Mouse (Mus musculus) CH12.LX (cell line): ENCODE measurements around the gene Arhgef19. TPM values are rescaled to one million over a fixed set of nuclear protein-coding genes. Genes with fewer than 3 reads are reported as not detected.

ENCODE experiments used
- DNase-seq: peaks from one replicate; pipeline ENCODE4 v3.0.0-alpha.2; 2013; ENCODE audit errors: extremely low read depth
- H3K27ac ChIP-seq: 2 replicates; pipeline ENCODE4 v1.5.1; 2012; ENCODE audit warnings: low read depth, mild to moderate bottlenecking, control low read depth, moderate library complexity; ENCODE audit not compliant: insufficient read depth
- H3K27me3 ChIP-seq: replicated peaks from 2 replicates; pipeline ENCODE3; 2012; ENCODE audit warnings: inconsistent platforms
- H3K36me3 ChIP-seq, 2 experiments: replicated peaks in 1 of 2; 2 replicates each; pipeline versions ENCODE3 to v1.6.1; 2012; ENCODE audit warnings: inconsistent platforms in 1 of 2, low read length in 1 of 2, mild to moderate bottlenecking in 1 of 2, mixed read lengths in 1 of 2, moderate library complexity in 1 of 2; ENCODE audit not compliant: control insufficient read depth in 1 of 2, insufficient read depth in 1 of 2
- H3K4me1 ChIP-seq, 2 experiments: 2 replicates each; pipeline ENCODE4 v1.6.1; 2012; ENCODE audit warnings: inconsistent platforms in 1 of 2, moderate library complexity in 1 of 2; ENCODE audit not compliant: insufficient read depth in 2 of 2, control insufficient read depth in 1 of 2
- H3K4me2 ChIP-seq: 2 replicates; pipeline ENCODE4 v1.6.1; 2012; ENCODE audit warnings: low read depth, mild to moderate bottlenecking, control low read depth; ENCODE audit not compliant: poor library complexity, insufficient read depth, severe bottlenecking
- H3K4me3 ChIP-seq, 3 experiments: fragments of 150-350 bp in 1 of 3; sonication (generic) in 1 of 3; replicated peaks in 1 of 3; 2 replicates each; pipeline versions ENCODE3 to v1.5.1; 2011 to 2012; ENCODE audit warnings: low read depth in 2 of 3, low read length in 2 of 3, mild to moderate bottlenecking in 2 of 3, moderate library complexity in 2 of 3, control low read depth in 1 of 3, improper control_type of control experiment in 1 of 3, inconsistent platforms in 1 of 3, mixed read lengths in 1 of 3; ENCODE audit not compliant: poor library complexity in 1 of 3
- H3K79me2 ChIP-seq: replicated peaks from 2 replicates; pipeline ENCODE4 v1.6.1; 2012; ENCODE audit warnings: mild to moderate bottlenecking, moderate library complexity; ENCODE audit not compliant: control insufficient read depth, poor library complexity, insufficient read depth, severe bottlenecking; ENCODE audit errors: extremely low read depth
- H3K9ac ChIP-seq: 2 replicates; pipeline ENCODE4 v1.6.1; 2012; ENCODE audit warnings: low read depth, mild to moderate bottlenecking, control low read depth, moderate library complexity; ENCODE audit not compliant: insufficient read depth
- H3K9me3 ChIP-seq: replicated peaks from 2 replicates; pipeline ENCODE3; 2012; ENCODE audit warnings: low read length, inconsistent platforms, mixed read lengths
- BHLHE40 ChIP-seq: IDR thresholded peaks from 2 replicates; pipeline ENCODE4 v1.6.1; 2011; ENCODE audit warnings: mild to moderate bottlenecking, low read depth, low read length, improper control_type of control experiment
- CTCF ChIP-seq, 2 experiments: IDR thresholded peaks in 1 of 2; conservative IDR thresholded peaks in 1 of 2; 2 replicates each; pipeline ENCODE4 v1.5.1; 2011 to 2012; ENCODE audit warnings: low read depth in 2 of 2, low read length in 2 of 2, improper control_type of control experiment in 1 of 2, inconsistent platforms in 1 of 2, mild to moderate bottlenecking in 1 of 2, moderate library complexity in 1 of 2
- E2F4 ChIP-seq: IDR thresholded peaks from 2 replicates; pipeline ENCODE4 v1.6.1; 2011; ENCODE audit warnings: low read depth, low read length, improper control_type of control experiment; ENCODE audit not compliant: insufficient replicate concordance
- ELF1 ChIP-seq: IDR thresholded peaks from 2 replicates; pipeline ENCODE4 v1.6.1; 2014; ENCODE audit warnings: low read depth, mild to moderate bottlenecking, inconsistent platforms, low read length, improper control_type of control experiment
- EP300 ChIP-seq: IDR thresholded peaks from 2 replicates; pipeline ENCODE4 v1.6.1; 2011; ENCODE audit warnings: low read length, improper control_type of control experiment
- ETS1 ChIP-seq: conservative IDR thresholded peaks from 2 replicates; pipeline ENCODE4 v1.6.1; 2012; ENCODE audit warnings: low read depth, mild to moderate bottlenecking, inconsistent platforms, low read length, improper control_type of control experiment, moderate library complexity
- GABPA ChIP-seq: IDR thresholded peaks from 2 replicates; pipeline ENCODE4 v1.6.1; 2012; ENCODE audit warnings: low read depth, low read length, improper control_type of control experiment, inconsistent platforms; ENCODE audit not compliant: insufficient replicate concordance
- JUN ChIP-seq: IDR thresholded peaks from 2 replicates; pipeline ENCODE4 v1.6.1; 2011; ENCODE audit warnings: low read depth, mild to moderate bottlenecking, low read length, improper control_type of control experiment, moderate library complexity; ENCODE audit not compliant: insufficient read depth
- KAT2A ChIP-seq: IDR thresholded peaks from 2 replicates; pipeline ENCODE4 v1.6.1; 2012; ENCODE audit warnings: low read length, improper control_type of control experiment, inconsistent platforms; ENCODE audit not compliant: insufficient replicate concordance
- MAFK ChIP-seq: IDR thresholded peaks from 2 replicates; pipeline ENCODE4 v1.6.1; 2011; ENCODE audit warnings: low read length, improper control_type of control experiment; ENCODE audit not compliant: insufficient replicate concordance
- MEF2A ChIP-seq: IDR thresholded peaks from 2 replicates; pipeline ENCODE4 v1.6.1; 2014; ENCODE audit warnings: low read depth, mild to moderate bottlenecking, inconsistent platforms, low read length, improper control_type of control experiment, borderline replicate concordance
- MYC ChIP-seq: IDR thresholded peaks from 2 replicates; pipeline ENCODE4 v1.6.1; 2011; ENCODE audit warnings: low read depth, mild to moderate bottlenecking, improper control_type of control experiment, low read length
- NELFE ChIP-seq: IDR thresholded peaks from 2 replicates; pipeline ENCODE4 v1.6.1; 2011; ENCODE audit warnings: low read depth, low read length, improper control_type of control experiment
- NRF1 ChIP-seq: IDR thresholded peaks from 2 replicates; pipeline ENCODE4 v1.6.1; 2014; ENCODE audit warnings: low read depth, mild to moderate bottlenecking, inconsistent platforms, low read length, improper control_type of control experiment, moderate library complexity
- POLR2A ChIP-seq: IDR thresholded peaks from 2 replicates; pipeline ENCODE4 v1.6.1; 2011; ENCODE audit warnings: low read depth, mild to moderate bottlenecking, improper control_type of control experiment, low read length
- POLR2AphosphoS2 ChIP-seq: IDR thresholded peaks from 2 replicates; pipeline ENCODE4 v1.6.1; 2011; ENCODE audit warnings: low read depth, low read length, improper control_type of control experiment
- RAD21 ChIP-seq: IDR thresholded peaks from 2 replicates; pipeline ENCODE4 v1.6.1; 2011; ENCODE audit warnings: low read depth, mild to moderate bottlenecking, low read length, improper control_type of control experiment, moderate library complexity
- UBTF ChIP-seq: IDR thresholded peaks from 2 replicates; pipeline ENCODE4 v1.6.1; 2012; ENCODE audit warnings: low read depth, mild to moderate bottlenecking, inconsistent platforms, low read length, improper control_type of control experiment, moderate library complexity
- ZKSCAN1 ChIP-seq: IDR thresholded peaks from 2 replicates; pipeline ENCODE4 v1.6.1; 2012; ENCODE audit warnings: low read depth, inconsistent platforms, low read length, improper control_type of control experiment, borderline replicate concordance
- ZMIZ1 ChIP-seq: IDR thresholded peaks from 2 replicates; pipeline ENCODE4 v1.6.1; 2012; ENCODE audit warnings: low read depth, mild to moderate bottlenecking, inconsistent platforms, low read length, improper control_type of control experiment
- dilution Hi-C: fragments of 300-500 bp; cut with MboI; formaldehyde crosslinking; loops from 2 replicates; pipeline ENCODE4 v1.14.3; 2020; ENCODE audit warnings: low sequenced_read_pairs; ENCODE audit not compliant: extremely low pct_unique_long_range_greater_than_20kb, extremely low pct_ligation_motif_present
- in situ Hi-C: fragments of 300-500 bp; cut with MboI; formaldehyde crosslinking; loops from 3 replicates; pipeline ENCODE4 v1.14.3; 2019; ENCODE audit warnings: low sequenced_read_pairs, low pct_ligation_motif_present, low pct_unique_long_range_greater_than_20kb, mixed read lengths
- polyA plus RNA-seq: library from polyadenylated mRNA; unstranded; fragments of >175 nt; gene quantifications from 2 replicates; pipeline ENCODE4 v1.2.1, GENCODE M21; 2012; ENCODE audit warnings: low read depth; ENCODE audit not compliant: insufficient read length
- total RNA-seq, 2 experiments: library from RNA; depleted of rRNA; stranded (reverse); fragments of 300-350 nt in 1 of 2; fragments of >200 nt in 1 of 2; gene quantifications; 2 replicates each; pipeline ENCODE4 v1.2.3; 2012 to 2014

Arhgef19 gene
- total and polyA plus RNA-seq, 3 experiments: 0.19 to 0.21 TPM; not detected in 1

DNA sequence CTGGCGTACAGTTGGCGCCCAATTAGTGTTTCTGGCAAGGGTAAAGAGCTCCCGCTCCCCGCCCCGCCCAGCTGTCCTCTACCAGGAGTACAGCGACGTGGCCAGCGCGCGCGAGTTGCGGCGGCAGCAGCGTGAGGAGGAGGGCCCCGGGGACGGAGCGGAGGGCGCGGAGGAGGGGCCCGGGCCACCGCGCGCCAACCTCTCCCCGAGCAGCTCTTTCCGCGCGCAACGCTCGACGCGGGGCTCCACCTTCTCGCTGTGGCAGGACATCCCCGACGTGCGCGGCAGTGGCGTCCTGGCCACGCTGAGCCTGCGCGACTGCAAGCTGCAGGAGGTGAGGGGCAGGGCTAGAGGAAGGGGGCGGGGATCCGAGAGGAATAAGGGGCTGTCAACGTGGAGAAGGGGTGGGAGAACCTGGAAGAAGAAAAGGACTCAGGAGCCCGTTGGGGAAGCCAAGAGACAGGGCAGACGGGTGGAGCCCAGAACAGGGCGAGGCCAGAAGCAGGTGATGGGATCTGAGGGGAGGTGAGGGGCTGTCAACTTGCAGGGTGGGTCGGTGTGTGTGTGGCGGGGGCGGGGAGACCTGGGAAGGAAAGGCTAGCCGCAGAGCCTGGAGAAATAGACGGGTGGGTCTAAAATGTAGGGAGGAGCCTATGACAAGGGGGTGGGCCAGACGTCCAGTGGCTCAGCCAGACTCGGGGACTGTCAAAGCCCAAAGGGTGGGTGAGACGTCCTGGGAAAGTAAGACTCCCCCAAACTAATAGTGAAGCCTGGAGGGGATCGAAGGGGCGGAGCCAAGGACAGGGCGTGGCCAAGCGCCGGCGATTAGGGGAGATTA, 8.7 kb downstream of the Arhgef19 start:
- peaks cover 13 to 17% of the 10 kb centered on the region in 2 experiments for H3K4me1 ChIP-seq
- 0 out of 2 replicates have a peak, but pooled peaks have one; percentile 21 for TF ChIP-seq NRF1
- TF ChIP-seq ETS1: no peak
- H3K27me3 ChIP-seq: peaks cover 92% of the 10 kb centered on the region
- no peak overlapping the region for H3K27ac ChIP-seq
- H3K79me2 ChIP-seq: no peaks in the 10 kb centered on the region
- in situ Hi-C loops (no loop called here), dilution Hi-C loops (no loop called here)
- H3K9ac ChIP-seq: no peak overlapping the region
- H3K9me3 ChIP-seq: peaks cover 10% of the 10 kb centered on the region
- no peak for DNase-seq
- H3K4me3 ChIP-seq: no peak overlapping the region
- no peaks in the 10 kb centered on the region for H3K36me3 ChIP-seq
- H3K4me2 ChIP-seq: no peak overlapping the region

DNA sequence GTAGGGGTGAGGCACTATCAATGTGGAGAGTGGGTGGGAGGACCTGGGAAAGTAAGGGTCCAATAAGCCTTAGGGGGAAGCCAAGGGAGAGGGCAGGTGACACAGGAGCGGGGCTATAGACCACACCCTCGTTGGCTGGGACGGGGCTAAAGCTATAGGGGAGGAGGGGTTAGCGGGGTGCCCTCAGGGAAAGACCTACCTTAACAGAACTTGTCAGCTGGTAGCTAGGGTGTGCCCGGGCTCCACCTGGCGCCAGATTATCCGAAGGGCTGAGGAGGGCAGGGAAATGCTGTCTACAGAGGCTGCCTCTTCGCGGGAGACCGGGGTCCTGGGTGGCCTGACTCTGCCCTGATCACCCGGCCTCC, 9.3 kb downstream of the Arhgef19 start:
- Histone ChIP-seq H3K79me2 (no peaks in the 10 kb centered on the region), H3K4me1 (peaks cover 13 to 17% of the 10 kb centered on the region in 2 experiments), H3K4me3 (no peak overlapping the region), H3K27ac (no peak overlapping the region), H3K9ac (no peak overlapping the region), H3K9me3 (peaks cover 10% of the 10 kb centered on the region), H3K4me2 (no peak overlapping the region), H3K27me3 (peaks cover 90% of the 10 kb centered on the region), H3K36me3 (no peaks in the 10 kb centered on the region)
- no peak for TF ChIP-seq NELFE
- TF ChIP-seq BHLHE40: no peak
- no peak for TF ChIP-seq POLR2AphosphoS2
- TF ChIP-seq POLR2A: no peak
- no peak for TF ChIP-seq MYC
- no peak for TF ChIP-seq ETS1
- no peak for TF ChIP-seq E2F4
- no peak for TF ChIP-seq MAFK
- no peak for TF ChIP-seq ZMIZ1
- TF ChIP-seq EP300: no peak
- no peak for TF ChIP-seq CTCF (conservative IDR thresholded peaks at IDR 0.05 in 1 of 2, IDR thresholded peaks at IDR 0.05 in 1 of 2; ENCODE audit: low read depth in 2 of 2, low read length in 2 of 2)
- no peak for TF ChIP-seq KAT2A
- no peak for TF ChIP-seq JUN
- no peak for TF ChIP-seq ELF1
- TF ChIP-seq MEF2A: no peak
- no peak for TF ChIP-seq RAD21
- TF ChIP-seq GABPA: no peak
- TF ChIP-seq UBTF: no peak
- TF ChIP-seq ZKSCAN1: no peak
- DNase-seq: no peak
- in situ Hi-C loops (no loop called here), dilution Hi-C loops (no loop called here)
